Mouse (Mus musculus) CD4-positive, CD25-positive, alpha-beta regulatory T cell, adult 2 months (primary cell): ENCODE results near the gene Esrrb.

Source experiments
- DNase-seq: peaks from one replicate; pipeline ENCODE4 v3.0.0-alpha.2; 2012; ENCODE audit warnings: low read depth, low spot score

Esrrb gene

GRCm38 (mm10) chr12:86497126-86497525, 136.2 kb downstream of the Esrrb start:
- no peak for DNase-seq

- no peak for DNase-seq
Observed at GRCm38 (mm10) chr12:86498765-86499164, 137.8 kb downstream of the Esrrb start.

GRCm38 (mm10) chr12:86501728-86502127, 140.8 kb downstream of the Esrrb start:
- no peak for DNase-seq

GRCm38 (mm10) chr12:86503921-86504320, 143.0 kb downstream of the Esrrb start:
- DNase-seq: no peak

GRCm38 (mm10) chr12:86504321-86504720, 143.4 kb downstream of the Esrrb start:
- DNase-seq: no peak

- no peak for DNase-seq
Observed at GRCm38 (mm10) chr12:86507741-86508140, 146.8 kb downstream of the Esrrb start.

- DNase-seq: no peak
Observed at GRCm38 (mm10) chr12:86508313-86508988, 147.5 kb downstream of the Esrrb start.

- DNase-seq: no peak
Observed at GRCm38 (mm10) chr12:86509295-86510279, 148.7 kb downstream of the Esrrb start.

GRCm38 (mm10) chr12:86512335-86512734, 151.4 kb downstream of the Esrrb start:
- no peak for DNase-seq

GRCm38 (mm10) chr12:86513596-86513995, 152.7 kb downstream of the Esrrb start:
- no peak for DNase-seq

- no peak for DNase-seq
Observed at GRCm38 (mm10) chr12:86516602-86517001, 155.7 kb downstream of the Esrrb start.

- no peak for DNase-seq
Observed at GRCm38 (mm10) chr12:86517721-86518120, 156.8 kb downstream of the Esrrb start.

- DNase-seq: no peak
Observed at GRCm38 (mm10) chr12:86518746-86519145, 157.8 kb downstream of the Esrrb start.

GRCm38 (mm10) chr12:86534283-86534682, 173.4 kb downstream of the Esrrb start:
- no peak for DNase-seq

- DNase-seq: no peak
Observed at GRCm38 (mm10) chr12:86537799-86538198, 176.9 kb downstream of the Esrrb start.

GRCm38 (mm10) chr12:86538711-86539110, 177.8 kb downstream of the Esrrb start:
- no peak for DNase-seq

- no peak for DNase-seq
Observed at GRCm38 (mm10) chr12:86539511-86539910, 178.6 kb downstream of the Esrrb start.

GRCm38 (mm10) chr12:86547808-86548207, 186.9 kb downstream of the Esrrb start:
- no peak for DNase-seq

- no peak for DNase-seq
Observed at GRCm38 (mm10) chr12:86553037-86553436, 192.1 kb downstream of the Esrrb start.

GRCm38 (mm10) chr12:86556796-86557517, 196.0 kb downstream of the Esrrb start:
- DNase-seq: peak; percentile 13

- DNase-seq: peak; percentile 3
Observed at GRCm38 (mm10) chr12:86558889-86559288, 198.0 kb downstream of the Esrrb start.

GRCm38 (mm10) chr12:86562705-86563104, 201.8 kb downstream of the Esrrb start:
- DNase-seq: no peak
